Mouse (Mus musculus) adrenal gland, adult 2 months (tissue): ENCODE results near the gene Gfi1. TPM values are rescaled to one million over a fixed set of nuclear protein-coding genes. Genes with fewer than 3 reads are reported as not detected.

Experiments used
- DNase-seq: peaks from one replicate; pipeline ENCODE4 v3.0.0; 2021
- polyA plus RNA-seq: library from polyadenylated mRNA; depleted of rRNA; stranded (reverse); fragments of >200 nt; gene quantifications from 2 replicates; pipeline ENCODE4 v1.2.3, GENCODE M21; 2012
- total RNA-seq, 2 experiments: library from RNA; stranded (reverse); gene quantifications; 2 replicates each; pipeline ENCODE4 v1.2.3; 2021

Gene Gfi1
- total and polyA plus RNA-seq, 3 experiments: 0.09 to 0.31 TPM; not detected in 1

DNA sequence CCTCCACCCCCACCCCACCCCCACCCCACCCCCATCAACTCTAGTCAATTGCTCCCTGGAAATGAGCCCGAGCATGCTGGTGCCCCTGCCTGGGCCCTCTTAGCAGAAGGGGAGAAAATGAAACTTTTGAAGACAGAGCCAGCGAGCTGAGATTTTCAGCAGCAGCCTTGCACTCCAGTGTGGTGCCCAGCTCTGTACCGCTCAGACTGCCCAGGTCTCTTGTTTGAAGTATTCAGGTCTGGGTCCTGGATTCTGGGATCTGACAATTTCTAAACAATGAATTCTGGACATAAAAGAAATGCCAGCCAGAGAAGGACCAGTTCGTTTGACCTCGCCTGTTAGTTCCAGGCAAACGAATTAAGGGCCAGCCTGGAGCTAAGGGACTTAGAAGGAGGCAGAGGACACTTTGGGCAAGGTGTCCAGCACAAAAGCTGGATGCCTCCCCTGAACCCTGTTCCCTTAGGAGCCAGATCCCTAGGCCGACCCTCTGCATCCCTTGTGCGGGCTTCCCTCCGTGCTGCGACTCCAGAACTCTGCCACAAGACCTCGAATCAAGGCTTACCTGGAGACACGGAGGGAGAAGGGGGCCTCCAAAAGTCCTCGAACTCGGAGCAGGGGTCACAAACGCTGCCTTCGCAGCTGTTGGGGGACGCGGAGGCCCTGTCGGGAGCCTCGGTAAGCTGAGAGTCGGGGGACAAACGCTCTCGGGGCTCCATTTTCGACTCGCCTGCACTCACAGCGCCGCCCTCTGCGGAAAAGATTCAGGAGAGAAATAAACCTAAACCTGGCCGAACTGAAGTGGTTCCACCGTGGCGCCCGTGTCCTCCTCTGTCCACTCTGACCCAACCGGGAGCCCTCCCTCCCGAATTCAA, 2.9 kb downstream of the Gfi1 start:
- peak; percentile 23 for DNase-seq

DNA sequence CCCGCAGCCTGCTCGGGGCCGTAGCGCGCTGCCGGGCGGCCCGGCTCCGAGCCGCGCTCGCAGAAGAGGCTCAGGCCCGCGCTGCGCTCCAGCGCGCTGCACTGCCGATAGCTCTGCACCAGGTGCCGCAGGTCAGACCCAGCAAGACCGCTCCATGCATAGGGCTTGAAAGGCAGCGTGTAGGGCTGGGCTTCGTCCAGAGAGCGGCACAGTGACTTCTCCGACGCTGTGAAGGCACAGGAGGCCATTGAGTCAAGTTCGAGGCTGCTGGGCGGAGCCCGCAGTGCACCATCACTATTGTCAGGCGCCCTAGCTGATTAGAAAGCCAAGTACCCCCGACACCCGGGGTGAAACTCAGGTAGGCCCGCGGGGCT, 4.2 kb downstream of the Gfi1 start:
- DNase-seq: peak; percentile 13

GRCm38 (mm10) chr5:107720991-107721637, 4.7 kb downstream of the Gfi1 start:
- peak; percentile 17 for DNase-seq

- DNase-seq: no peak
These were observed 5.3 kb downstream of the Gfi1 start for GRCm38 (mm10) chr5:107720511-107720910.

- no peak for DNase-seq
These were observed 6.0 kb downstream of the Gfi1 start for GRCm38 (mm10) chr5:107719786-107720185.

DNA sequence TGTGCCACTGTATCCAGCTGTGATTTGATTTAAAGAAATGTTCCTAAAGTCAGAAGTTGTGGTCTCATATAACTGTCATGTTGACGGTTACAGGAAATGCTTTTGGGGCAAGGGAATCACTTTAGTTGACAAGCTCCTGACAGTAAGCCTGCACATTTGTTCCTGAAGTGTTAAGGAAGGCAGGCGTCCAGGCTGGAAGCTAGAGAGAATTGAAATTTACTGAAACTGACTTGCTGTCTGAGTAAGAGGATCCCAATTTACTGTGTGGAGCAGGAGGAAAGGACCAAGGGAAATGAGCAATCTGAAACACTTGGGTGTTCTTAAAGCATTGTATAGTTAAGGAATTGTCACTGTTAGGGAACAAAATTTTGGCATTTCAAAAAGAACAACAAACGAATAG, 6.6 kb downstream of the Gfi1 start:
- no peak for DNase-seq

GRCm38 (mm10) chr5:107717871-107718361, 7.9 kb downstream of the Gfi1 start:
- DNase-seq: no peak

GRCm38 (mm10) chr5:107711689-107712088, 14.1 kb downstream of the Gfi1 start:
- DNase-seq: no peak

GRCm38 (mm10) chr5:107708124-107708797, 17.6 kb downstream of the Gfi1 start:
- no peak for DNase-seq

- no peak for DNase-seq
These were observed 19.6 kb downstream of the Gfi1 start for GRCm38 (mm10) chr5:107706262-107706661.

DNA sequence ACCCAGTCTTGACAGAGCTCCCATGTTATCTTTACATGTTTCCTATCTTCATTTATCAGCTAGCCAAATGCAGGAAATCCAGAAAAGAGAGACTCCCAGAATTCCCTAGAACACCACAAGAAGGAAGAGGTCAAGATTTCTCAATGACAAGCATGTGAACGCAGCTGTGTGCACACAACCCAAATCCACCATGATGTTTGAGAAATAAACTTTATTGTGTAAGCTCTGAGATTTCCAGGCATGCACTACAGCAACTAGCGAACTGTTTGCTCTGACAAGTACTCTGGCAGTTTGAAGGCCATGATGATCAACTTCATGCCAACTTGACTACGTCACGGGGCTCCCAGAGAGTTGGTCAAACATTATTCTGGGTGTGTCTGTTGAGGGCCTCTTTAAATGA, 20.1 kb downstream of the Gfi1 start:
- peak; percentile 4 for DNase-seq

GRCm38 (mm10) chr5:107703207-107703763, 22.6 kb downstream of the Gfi1 start:
- DNase-seq: no peak

GRCm38 (mm10) chr5:107701658-107702057, 24.2 kb downstream of the Gfi1 start:
- no peak for DNase-seq

DNA sequence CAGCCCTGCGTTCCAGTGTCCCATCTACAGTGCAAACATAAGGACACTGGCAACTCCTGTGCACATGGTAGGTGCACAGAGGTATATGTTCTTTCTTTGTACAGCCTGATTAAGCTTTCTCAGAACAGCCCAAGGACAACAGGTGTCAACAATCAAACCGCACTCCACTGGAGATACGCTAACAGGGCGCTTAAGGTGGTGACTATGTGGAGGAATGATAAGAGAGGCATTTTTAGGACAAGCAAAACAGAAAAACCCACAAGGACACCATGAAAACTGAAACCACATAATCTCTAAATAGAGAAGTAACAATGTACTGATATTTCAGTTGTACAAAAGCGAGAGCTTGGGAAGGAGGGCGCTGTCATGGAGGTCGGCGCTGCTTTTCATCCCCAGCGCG, 25.0 kb downstream of the Gfi1 start:
- no peak for DNase-seq

DNA sequence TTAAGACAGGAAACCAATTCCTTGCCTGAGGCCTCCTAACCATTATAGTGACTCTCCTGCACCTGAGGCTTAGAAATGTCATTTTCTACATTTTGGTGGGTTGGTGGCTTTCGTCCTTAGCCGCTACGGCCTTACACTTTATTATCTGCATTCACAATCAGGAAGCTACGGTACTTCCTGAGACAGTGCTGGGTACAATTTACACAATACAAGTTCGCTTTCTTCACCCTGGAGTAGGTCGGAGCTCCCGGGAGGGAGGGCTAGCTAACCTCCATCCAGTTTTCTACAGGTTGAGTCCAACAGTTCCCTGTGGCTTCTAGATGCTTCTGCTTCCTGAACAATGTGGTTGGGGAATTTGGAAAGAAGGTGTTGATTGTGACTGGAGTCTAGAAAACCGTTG, 26.9 kb downstream of the Gfi1 start:
- DNase-seq: no peak

GRCm38 (mm10) chr5:107695019-107695418, 30.8 kb downstream of the Gfi1 start:
- DNase-seq: no peak

- DNase-seq: no peak
These were observed 37.4 kb downstream of the Gfi1 start for GRCm38 (mm10) chr5:107688499-107688866.

DNA sequence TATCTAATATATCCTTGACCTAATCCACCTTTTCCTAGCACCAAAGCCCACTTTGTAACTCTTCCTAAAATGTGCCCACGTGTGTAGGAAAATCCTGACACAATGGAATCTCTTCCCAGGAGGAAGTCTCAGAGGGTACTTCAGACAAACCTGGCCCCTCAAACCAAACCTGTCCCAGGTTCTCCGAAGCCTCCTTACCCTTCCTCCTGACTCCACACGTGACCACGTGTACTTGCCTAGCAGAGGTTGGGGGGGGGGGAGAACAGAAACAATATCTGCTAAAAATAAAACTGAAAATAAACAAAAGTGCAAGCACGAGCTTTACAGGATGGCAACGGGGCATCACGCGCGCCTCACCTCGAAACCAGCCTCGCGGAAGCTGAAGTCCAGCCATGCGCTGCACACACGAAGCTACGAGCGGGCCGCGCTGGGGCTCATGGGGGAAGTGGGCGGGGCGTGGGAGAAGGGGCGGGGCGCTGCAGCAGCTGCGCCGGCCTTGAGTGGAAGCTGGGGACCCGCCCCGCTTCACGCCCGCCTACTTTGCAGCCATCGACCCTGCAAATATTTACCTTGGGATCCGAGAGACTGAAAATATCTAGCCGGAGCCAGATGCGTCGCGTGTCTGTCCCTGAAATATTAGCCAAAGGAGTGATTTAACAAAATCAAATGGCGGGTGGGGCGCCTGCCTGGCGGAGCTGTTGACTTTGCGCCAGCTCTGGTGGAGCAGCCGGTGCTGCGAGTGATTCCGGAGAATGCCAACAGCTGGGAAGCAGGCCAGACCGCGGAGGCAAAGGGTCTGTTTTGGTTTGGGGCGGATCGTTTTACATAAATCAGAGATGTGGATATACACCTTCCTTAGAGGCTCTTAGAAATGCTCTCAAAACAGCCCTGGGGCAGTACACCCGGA, 38.0 kb downstream of the Gfi1 start:
- DNase-seq: peak; percentile 78

GRCm38 (mm10) chr5:107687161-107687560, 38.7 kb downstream of the Gfi1 start:
- no peak for DNase-seq

DNA sequence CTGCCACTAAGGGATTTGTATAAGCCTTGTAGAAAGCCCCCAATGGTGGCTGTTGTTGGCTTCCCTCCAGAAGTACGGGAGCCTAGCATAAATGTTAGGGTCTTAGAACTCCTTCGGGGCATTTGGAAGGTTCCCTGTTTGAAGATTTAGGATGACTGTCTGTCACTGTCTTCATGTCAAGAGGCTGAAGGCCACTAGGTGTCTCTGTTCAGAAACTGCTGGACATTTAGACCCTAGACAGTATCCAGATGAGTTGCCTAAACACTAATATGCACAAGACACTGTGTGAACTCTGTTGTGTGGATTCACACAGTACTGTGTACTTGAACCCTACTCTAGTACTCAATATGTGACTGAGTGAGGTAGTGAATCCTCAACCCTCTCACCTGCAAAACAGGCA, 41.5 kb downstream of the Gfi1 start:
- no peak for DNase-seq

DNA sequence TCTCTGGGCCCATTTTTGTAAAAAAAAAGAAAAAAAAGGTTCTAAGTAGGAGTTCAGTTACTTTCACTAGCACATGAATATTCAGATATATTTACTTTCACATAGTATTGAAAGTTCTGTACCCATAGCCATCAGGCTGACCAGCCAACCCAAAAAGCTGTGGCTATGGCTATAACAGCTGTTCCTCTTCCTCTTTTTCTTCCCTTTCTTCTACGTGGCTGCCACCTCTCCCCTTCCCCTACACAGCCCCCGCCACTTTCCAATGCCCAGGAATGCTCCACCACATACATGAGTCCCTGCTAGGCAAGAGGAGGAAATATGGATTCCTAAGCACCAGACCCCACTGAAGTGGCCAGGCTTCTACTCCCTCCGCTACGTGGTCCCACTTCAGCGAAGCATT, 44.5 kb downstream of the Gfi1 start:
- no peak for DNase-seq

GRCm38 (mm10) chr5:107678392-107678791, 47.4 kb downstream of the Gfi1 start:
- DNase-seq: no peak
